Comparison of ENCODE assay signal across 30 mouse cellular contexts in genomic region chr1:63195848-63196512, GRCm38 (mm10). TPM values are rescaled to one million over a fixed set of nuclear protein-coding genes. Genes with fewer than 3 reads are reported as not detected.
DNase-seq lines count a peak whose midpoint lies in the region; ATAC-seq and TF ChIP-seq lines count a peak whose summit lies in the region.
"Had no signal": no experiment of that assay in that cellular context is flagged by ENCODE, and none has a peak within 500 bp of the region (broad histone marks: within the 10 kb centered on the region; RNA-seq: fewer than 3 reads in every experiment).

No protein-coding gene starts in this region.

- no peak overlapping the region for H3K4me2 ChIP-seq in lung, embryonic 14.5 days
- H3K4me2 ChIP-seq in forebrain, embryonic 16.5 days (ENCODE audit: low read length): no peak overlapping the region
- H3K4me2 ChIP-seq: heart, embryonic 11.5 days; hindbrain, embryonic 13.5 days; limb, embryonic 12.5 days; liver, embryonic 15.5 days; midbrain, embryonic 12.5 days; neural tube, embryonic 12.5 days had no signal

- no peak for TF ChIP-seq CTCF in lung, embryonic 14.5 days (IDR thresholded peaks at IDR 0.05; ENCODE audit: low read depth)
- no peak for TF ChIP-seq CTCF in lung, adult 2 months (IDR thresholded peaks at IDR 0.05; ENCODE audit: insufficient read depth, low read length)
- no peak for TF ChIP-seq CTCF in ES-Bruce4 (IDR thresholded peaks at IDR 0.05; ENCODE audit: low read depth, low read length)

- peak; percentile 75 for DNase-seq in heart, adult 11 months
- no peak for DNase-seq in heart, postnatal 4 days
- DNase-seq in lung, embryonic 14.5 days: peak; percentile 33
- no peak for DNase-seq in lung, adult 2 months
- DNase-seq in spleen, postnatal 14 days (ENCODE audit: low spot score in 2 of 2): no peak
- DNase-seq: adrenal gland, postnatal 25 days; cerebellum, adult 2 months; cerebellum, postnatal 14 days; gastrocnemius, postnatal 25 days; heart, adult 18-20 months; heart, postnatal 36 days; kidney, postnatal 14 days; lung, postnatal 36 days; right cerebral cortex, postnatal 4 days; thymus, postnatal 14 days had no signal

- H3K9me3 ChIP-seq in lung, embryonic 14.5 days (ENCODE audit: low read depth, low read length): peaks cover 6% of the 10 kb centered on the region; the same call in 1 of the 2 replicates
- H3K9me3 ChIP-seq in ES-Bruce4 (replicated peaks; ENCODE audit: control insufficient read depth, insufficient read depth, low read length, poor library complexity, severe bottlenecking): 0 out of 2 replicates have a peak, but pooled peaks cover 5% of the 10 kb centered on the region
- 0 out of 2 replicates have a peak, but pooled peaks cover 2% of the 10 kb centered on the region for H3K9me3 ChIP-seq in forebrain, embryonic 16.5 days (ENCODE audit: control insufficient read depth, low read length)
- H3K9me3 ChIP-seq: liver, embryonic 15.5 days had no signal

- no peaks in the 10 kb centered on the region for H3K27me3 ChIP-seq in lung, embryonic 14.5 days (ENCODE audit: insufficient read depth, low read length)
- H3K27me3 ChIP-seq in ES-Bruce4 (ENCODE audit: control insufficient read depth, insufficient read depth, low read length, poor library complexity, severe bottlenecking): no peaks in the 10 kb centered on the region
- H3K27me3 ChIP-seq in forebrain, embryonic 16.5 days (replicated peaks; ENCODE audit: control insufficient read depth, insufficient read depth, low read length): no peaks in the 10 kb centered on the region
- H3K27me3 ChIP-seq: hindbrain, embryonic 13.5 days; liver, embryonic 15.5 days; megakaryocyte, embryonic 14.5 days; midbrain, embryonic 12.5 days; neural tube, embryonic 12.5 days had no signal

- no peaks in the 10 kb centered on the region for H3K36me3 ChIP-seq in lung, embryonic 14.5 days (ENCODE audit: insufficient read depth)
- no peaks in the 10 kb centered on the region for H3K36me3 ChIP-seq in ES-Bruce4 (ENCODE audit: control insufficient read depth, insufficient read depth, low read length, poor library complexity, severe bottlenecking)
- H3K36me3 ChIP-seq in forebrain, embryonic 16.5 days (ENCODE audit: control insufficient read depth, insufficient read depth): no peaks in the 10 kb centered on the region
- H3K36me3 ChIP-seq: hindbrain, embryonic 13.5 days; limb, embryonic 12.5 days; liver, embryonic 15.5 days; midbrain, embryonic 12.5 days; neural tube, embryonic 12.5 days had no signal

- ATAC-seq in lung, embryonic 14.5 days (ENCODE audit: insufficient read depth): peak; percentile 41; the same call in 1 of the 2 replicates
- peak; percentile 81 for ATAC-seq in forebrain, embryonic 16.5 days
- ATAC-seq: CD4-positive, CD25-positive, alpha-beta regulatory T cell, adult 4 months; intestine, embryonic 16.5 days had no signal

- no peak overlapping the region for H3K27ac ChIP-seq in lung, embryonic 14.5 days (ENCODE audit: low read depth)
- H3K27ac ChIP-seq in ES-Bruce4 (ENCODE audit: insufficient read depth, low read length): 0 out of 2 replicates have a peak overlapping the region, but pooled peaks have one; percentile 6
- peak overlapping the region; percentile 4; the same call in 1 of the 2 replicates for H3K27ac ChIP-seq in forebrain, embryonic 16.5 days (ENCODE audit: low read length)
- H3K27ac ChIP-seq: hindbrain, embryonic 13.5 days; left cerebral cortex, adult 2 months; limb, embryonic 12.5 days; liver, embryonic 15.5 days; midbrain, embryonic 12.5 days; neural tube, embryonic 12.5 days had no signal

- H3K9ac ChIP-seq in lung, embryonic 14.5 days: no peak overlapping the region
- no peak overlapping the region for H3K9ac ChIP-seq in ES-Bruce4 (ENCODE audit: low read depth, poor library complexity, severe bottlenecking)
- no peak overlapping the region for H3K9ac ChIP-seq in forebrain, embryonic 16.5 days (replicated peaks; ENCODE audit: low read depth, low read length)
- H3K9ac ChIP-seq: hindbrain, embryonic 13.5 days; limb, embryonic 12.5 days; liver, embryonic 15.5 days; midbrain, embryonic 12.5 days; neural tube, embryonic 12.5 days had no signal

- H3K4me3 ChIP-seq in lung, embryonic 14.5 days (ENCODE audit: low read depth, low read length): no peak overlapping the region
- H3K4me3 ChIP-seq in lung, adult 2 months (replicated peaks; ENCODE audit: extremely low read depth, low read depth, low read length): no peak overlapping the region
- no peak overlapping the region for H3K4me3 ChIP-seq in ES-Bruce4 (ENCODE audit: low read depth, low read length)
- no peak overlapping the region for H3K4me3 ChIP-seq in forebrain, embryonic 16.5 days (replicated peaks; ENCODE audit: low read length)
- H3K4me3 ChIP-seq: erythroblast, embryonic 14.5 days; hindbrain, embryonic 13.5 days; left cerebral cortex, adult 2 months; limb, embryonic 12.5 days; liver, embryonic 15.5 days; megakaryocyte, embryonic 14.5 days; midbrain, embryonic 12.5 days; myocyte; neural tube, embryonic 12.5 days had no signal

- WGBS in lung, embryonic 14.5 days: 27% methylated on average over 5 of the region's 5 CpGs
- WGBS in lung, adult 2 months: 28% methylated on average over 5 of the region's 5 CpGs
- WGBS in forebrain, embryonic 16.5 days: 31% methylated on average over 5 of the region's 5 CpGs

- TF ChIP-seq EP300 in ES-Bruce4 (IDR thresholded peaks at IDR 0.05; ENCODE audit: insufficient read depth, low read depth, low read length): no peak

- TF ChIP-seq POLR2A in lung, adult 2 months (IDR thresholded peaks at IDR 0.05; ENCODE audit: borderline replicate concordance, extremely low read depth, low read depth, low read length): no peak
- no peak for TF ChIP-seq POLR2A in ES-Bruce4 (IDR thresholded peaks at IDR 0.05; ENCODE audit: insufficient read depth, low read length)

- no peaks in the 10 kb centered on the region for H3K4me1 ChIP-seq in lung, embryonic 14.5 days (ENCODE audit: insufficient read depth)
- peaks cover 3% of the 10 kb centered on the region; the same call in 1 of the 2 replicates for H3K4me1 ChIP-seq in lung, adult 2 months (ENCODE audit: control insufficient read depth, insufficient read depth, low read length)
- H3K4me1 ChIP-seq in ES-Bruce4 (ENCODE audit: control insufficient read depth, insufficient read depth, low read length): peaks cover 2% of the 10 kb centered on the region
- 0 out of 2 replicates have a peak, but pooled peaks cover 3% of the 10 kb centered on the region for H3K4me1 ChIP-seq in forebrain, embryonic 16.5 days (replicated peaks; ENCODE audit: control insufficient read depth, insufficient read depth, low read length)
- H3K4me1 ChIP-seq: hindbrain, embryonic 13.5 days; limb, embryonic 12.5 days; liver, embryonic 15.5 days; megakaryocyte, embryonic 14.5 days; midbrain, embryonic 12.5 days; neural tube, embryonic 12.5 days had no signal

RNA-seq across cellular contexts. Expression of gene Gpr1, which starts 18.4 kb away (rescaled TPM):
- not detected for total RNA-seq in heart, postnatal 4 days (2021)
- polyA plus RNA-seq in lung, embryonic 14.5 days (2014; fragmentation: Nextera tagmentation; extraction: Ambion mirVana): not detected in 2 replicates
- polyA plus RNA-seq in lung, adult 2 months (2012; rRNA removed): 0.06 TPM in 2 replicates
- polyA plus RNA-seq in ES-Bruce4 (2011; ENCODE audit: insufficient read depth, insufficient read length, low read depth, missing spikeins): 0.35 and 0.61 TPM in 2 replicates
- polyA plus RNA-seq in forebrain, embryonic 16.5 days (2015; fragmentation: Nextera tagmentation; extraction: Ambion mirVana): 0.36 and 0.56 TPM in 2 replicates
- total RNA-seq: adrenal gland, postnatal 25 days; liver, adult 2 months had no signal
- polyA plus RNA-seq: CD4-positive, CD25-positive, alpha-beta regulatory T cell, adult 4 months; erythroblast, embryonic 14.5 days; heart, embryonic 11.5 days; intestine, embryonic 16.5 days; liver, adult 2 months had no signal

RNA-seq across cellular contexts. Expression of gene Ndufs1, which starts 19.3 kb away (rescaled TPM):
- 100 to 1,000 TPM; 533 to 564 TPM for total RNA-seq in heart, postnatal 4 days (2021)
- polyA plus RNA-seq in lung, embryonic 14.5 days (2014; fragmentation: Nextera tagmentation; extraction: Ambion mirVana): 132 and 135 TPM in 2 replicates
- polyA plus RNA-seq in lung, adult 2 months (2012; rRNA removed): 17.8 and 29.6 TPM in 2 replicates
- 106 and 110 TPM in 2 replicates for polyA plus RNA-seq in ES-Bruce4 (2011; ENCODE audit: insufficient read depth, insufficient read length, low read depth, missing spikeins)
- polyA plus RNA-seq in forebrain, embryonic 16.5 days (2015; fragmentation: Nextera tagmentation; extraction: Ambion mirVana): 125 and 128 TPM in 2 replicates

RNA-seq across cellular contexts. Expression of gene Eef1b2, which starts 19.4 kb away (rescaled TPM):
- 100 to 1,000 TPM; 497 to 542 TPM for total RNA-seq in heart, postnatal 4 days (2021)
- 660 and 695 TPM in 2 replicates for polyA plus RNA-seq in lung, embryonic 14.5 days (2014; fragmentation: Nextera tagmentation; extraction: Ambion mirVana)
- polyA plus RNA-seq in lung, adult 2 months (2012; rRNA removed): 192 and 217 TPM in 2 replicates
- 2,024 and 2,095 TPM in 2 replicates for polyA plus RNA-seq in ES-Bruce4 (2011; ENCODE audit: insufficient read depth, insufficient read length, low read depth, missing spikeins)
- 423 and 472 TPM in 2 replicates for polyA plus RNA-seq in forebrain, embryonic 16.5 days (2015; fragmentation: Nextera tagmentation; extraction: Ambion mirVana)

Comparison
In these comparisons a context has a peak if more than half of its experiments do, and no peak if none do; other contexts are left out.
1. DNase-seq: peak in heart, adult 11 months (single experiment) and lung, embryonic 14.5 days (single experiment); none in heart, postnatal 4 days (single experiment), lung, adult 2 months (single experiment) and spleen, postnatal 14 days (0 of 2).